Mouse (Mus musculus) thymus, adult 2 months (tissue): ENCODE results near the gene Rtn4r. TPM values are rescaled to one million over a fixed set of nuclear protein-coding genes. Genes with fewer than 3 reads are reported as not detected.

Experiments used
- DNase-seq: peaks from one replicate; pipeline ENCODE4 v3.0.0; 2021
- H3K27ac ChIP-seq: fragments of 200-500 bp; 2 replicates; pipeline ENCODE4 v1.5.1; 2012; ENCODE audit warnings: low read length, control low read depth; ENCODE audit not compliant: control insufficient read depth, insufficient read depth
- H3K27me3 ChIP-seq: fragments of 200-500 bp; 2 replicates; pipeline ENCODE4 v1.6.1; 2012; ENCODE audit warnings: mild to moderate bottlenecking, low read length, moderate library complexity, mixed read lengths; ENCODE audit not compliant: control insufficient read depth, insufficient read depth
- H3K36me3 ChIP-seq: fragments of 200-500 bp; 2 replicates; pipeline ENCODE4 v1.6.1; 2012; ENCODE audit warnings: mild to moderate bottlenecking, low read length, moderate library complexity; ENCODE audit not compliant: control insufficient read depth, insufficient read depth
- H3K4me1 ChIP-seq: fragments of 200-500 bp; replicated peaks from 2 replicates; pipeline ENCODE4 v1.6.1; 2012; ENCODE audit warnings: low read length; ENCODE audit not compliant: control insufficient read depth, insufficient read depth
- H3K4me3 ChIP-seq: fragments of 200-500 bp; 2 replicates; pipeline ENCODE4 v1.5.1; 2012; ENCODE audit warnings: mild to moderate bottlenecking, low read length, control low read depth, moderate library complexity; ENCODE audit not compliant: control insufficient read depth, insufficient read depth
- CTCF ChIP-seq: fragments of 200-500 bp; IDR thresholded peaks from 2 replicates; pipeline ENCODE4 v1.5.1; 2012; ENCODE audit warnings: mild to moderate bottlenecking, control low read depth, low read length, moderate library complexity, borderline replicate concordance; ENCODE audit not compliant: control insufficient read depth, poor library complexity, insufficient read depth; ENCODE audit errors: extremely low read depth
- POLR2A ChIP-seq: fragments of 200-500 bp; IDR thresholded peaks from 2 replicates; pipeline ENCODE4 v1.6.1; 2012; ENCODE audit warnings: mild to moderate bottlenecking, low read length, control low read depth, moderate library complexity; ENCODE audit not compliant: control insufficient read depth, poor library complexity, insufficient read depth; ENCODE audit errors: extremely low read depth
- WGBS: fragments of 180-500 bp; shearing (Covaris S2); methylation state at CpG from one replicate; pipeline ENCODE4 v1.1.7; 2018; 5-methylcytosine and 5-hydroxymethylcytosine counted together
- polyA plus RNA-seq: library from polyadenylated mRNA; depleted of rRNA; stranded (reverse); fragments of >200 nt; gene quantifications from 2 replicates; pipeline ENCODE4 v1.2.3, GENCODE M21; 2012

Rtn4r gene
- polyA plus RNA-seq, 1 experiment = 6.6 TPM

- 97% methylated on average over 12 of the region's 12 CpGs for WGBS
- TF ChIP-seq POLR2A (no peak), CTCF (no peak)
- Histone ChIP-seq H3K27ac (no peak overlapping the region), H3K4me1 (peaks cover 18% of the 10 kb centered on the region), H3K36me3 (no peaks in the 10 kb centered on the region), H3K27me3 (no peaks in the 10 kb centered on the region), H3K4me3 (no peak overlapping the region)
- no peak for DNase-seq
Measured at GRCm38 (mm10) chr16:18152189-18152588, 24.7 kb downstream of the Rtn4r start.

GRCm38 (mm10) chr16:18152769-18153445, 25.5 kb downstream of the Rtn4r start:
- H3K27me3 ChIP-seq = no peaks in the 10 kb centered on the region
- H3K4me1 ChIP-seq = peaks cover 16% of the 10 kb centered on the region
- WGBS = 94% methylated on average over 9 of the region's 9 CpGs
- TF ChIP-seq CTCF (no peak), POLR2A (no peak)
- no peak overlapping the region for H3K4me3 ChIP-seq
- H3K36me3 ChIP-seq = no peaks in the 10 kb centered on the region
- no peak overlapping the region for H3K27ac ChIP-seq
- no peak for DNase-seq

- 89% methylated on average over 14 of the region's 14 CpGs for WGBS
- Histone ChIP-seq H3K36me3 (no peaks in the 10 kb centered on the region), H3K27me3 (no peaks in the 10 kb centered on the region), H3K4me1 (peaks cover 5% of the 10 kb centered on the region; the same call in 1 of the 2 replicates), H3K4me3 (no peak overlapping the region), H3K27ac (no peak overlapping the region)
- no peak for DNase-seq
- no peak for TF ChIP-seq POLR2A
- TF ChIP-seq CTCF = no peak
Measured at GRCm38 (mm10) chr16:18154521-18155171, 27.2 kb downstream of the Rtn4r start.

- no peak overlapping the region for H3K4me3 ChIP-seq
- TF ChIP-seq POLR2A (no peak), CTCF (no peak)
- peaks cover 4% of the 10 kb centered on the region for H3K4me1 ChIP-seq
- 95% methylated on average over 12 of the region's 12 CpGs for WGBS
- no peaks in the 10 kb centered on the region for H3K27me3 ChIP-seq
- H3K27ac ChIP-seq = no peak overlapping the region
- H3K36me3 ChIP-seq = no peaks in the 10 kb centered on the region
- no peak for DNase-seq
Measured at GRCm38 (mm10) chr16:18156579-18157350, 29.3 kb downstream of the Rtn4r start.

- Histone ChIP-seq H3K4me3 (no peak overlapping the region), H3K4me1 (peaks cover 9% of the 10 kb centered on the region), H3K27me3 (no peaks in the 10 kb centered on the region), H3K27ac (no peak overlapping the region), H3K36me3 (no peaks in the 10 kb centered on the region)
- no peak for TF ChIP-seq CTCF
- no peak for TF ChIP-seq POLR2A
- WGBS = 12% methylated on average over 6 of the region's 6 CpGs
- no peak for DNase-seq
Measured at GRCm38 (mm10) chr16:18159255-18159654, 31.8 kb downstream of the Rtn4r start.

GRCm38 (mm10) chr16:18159778-18160177, 32.3 kb downstream of the Rtn4r start:
- peaks cover 9% of the 10 kb centered on the region for H3K4me1 ChIP-seq
- 15% methylated on average over 1 of the region's 1 CpGs for WGBS

More at GRCm38 (mm10) chr16:18159778-18160177, 32.3 kb downstream of the Rtn4r start:
- DNase-seq = no peak
- no peaks in the 10 kb centered on the region for H3K27me3 ChIP-seq
- H3K4me3 ChIP-seq = no peak overlapping the region
- TF ChIP-seq CTCF = no peak
- TF ChIP-seq POLR2A = no peak
- no peaks in the 10 kb centered on the region for H3K36me3 ChIP-seq
- no peak overlapping the region for H3K27ac ChIP-seq
